Mouse (Mus musculus) thymus, adult 2 months (tissue): ENCODE measurements around the gene Fam227b. TPM values are rescaled to one million over a fixed set of nuclear protein-coding genes. Genes with fewer than 3 reads are reported as not detected.
A peak's percentile ranks its signal among the peaks of the same experiment; 100 is the strongest.

ENCODE experiments used
- DNase-seq: peaks from one replicate; pipeline ENCODE4 v3.0.0; 2021
- H3K27ac ChIP-seq: fragments of 200-500 bp; 2 replicates; pipeline ENCODE4 v1.5.1; 2012; ENCODE audit warnings: low read length, control low read depth; ENCODE audit not compliant: control insufficient read depth, insufficient read depth
- H3K27me3 ChIP-seq: fragments of 200-500 bp; 2 replicates; pipeline ENCODE4 v1.6.1; 2012; ENCODE audit warnings: mild to moderate bottlenecking, low read length, moderate library complexity, mixed read lengths; ENCODE audit not compliant: control insufficient read depth, insufficient read depth
- H3K36me3 ChIP-seq: fragments of 200-500 bp; 2 replicates; pipeline ENCODE4 v1.6.1; 2012; ENCODE audit warnings: mild to moderate bottlenecking, low read length, moderate library complexity; ENCODE audit not compliant: control insufficient read depth, insufficient read depth
- H3K4me1 ChIP-seq: fragments of 200-500 bp; replicated peaks from 2 replicates; pipeline ENCODE4 v1.6.1; 2012; ENCODE audit warnings: low read length; ENCODE audit not compliant: control insufficient read depth, insufficient read depth
- H3K4me3 ChIP-seq: fragments of 200-500 bp; 2 replicates; pipeline ENCODE4 v1.5.1; 2012; ENCODE audit warnings: mild to moderate bottlenecking, low read length, control low read depth, moderate library complexity; ENCODE audit not compliant: control insufficient read depth, insufficient read depth
- CTCF ChIP-seq: fragments of 200-500 bp; IDR thresholded peaks from 2 replicates; pipeline ENCODE4 v1.5.1; 2012; ENCODE audit warnings: mild to moderate bottlenecking, control low read depth, low read length, moderate library complexity, borderline replicate concordance; ENCODE audit not compliant: control insufficient read depth, poor library complexity, insufficient read depth; ENCODE audit errors: extremely low read depth
- POLR2A ChIP-seq: fragments of 200-500 bp; IDR thresholded peaks from 2 replicates; pipeline ENCODE4 v1.6.1; 2012; ENCODE audit warnings: mild to moderate bottlenecking, low read length, control low read depth, moderate library complexity; ENCODE audit not compliant: control insufficient read depth, poor library complexity, insufficient read depth; ENCODE audit errors: extremely low read depth
- WGBS: fragments of 180-500 bp; shearing (Covaris S2); methylation state at CpG from one replicate; pipeline ENCODE4 v1.1.7; 2018; 5-methylcytosine and 5-hydroxymethylcytosine counted together
- polyA plus RNA-seq: library from polyadenylated mRNA; depleted of rRNA; stranded (reverse); fragments of >200 nt; gene quantifications from 2 replicates; pipeline ENCODE4 v1.2.3, GENCODE M21; 2012

Gene Fam227b
- polyA plus RNA-seq, 1 experiment = not detected

DNA sequence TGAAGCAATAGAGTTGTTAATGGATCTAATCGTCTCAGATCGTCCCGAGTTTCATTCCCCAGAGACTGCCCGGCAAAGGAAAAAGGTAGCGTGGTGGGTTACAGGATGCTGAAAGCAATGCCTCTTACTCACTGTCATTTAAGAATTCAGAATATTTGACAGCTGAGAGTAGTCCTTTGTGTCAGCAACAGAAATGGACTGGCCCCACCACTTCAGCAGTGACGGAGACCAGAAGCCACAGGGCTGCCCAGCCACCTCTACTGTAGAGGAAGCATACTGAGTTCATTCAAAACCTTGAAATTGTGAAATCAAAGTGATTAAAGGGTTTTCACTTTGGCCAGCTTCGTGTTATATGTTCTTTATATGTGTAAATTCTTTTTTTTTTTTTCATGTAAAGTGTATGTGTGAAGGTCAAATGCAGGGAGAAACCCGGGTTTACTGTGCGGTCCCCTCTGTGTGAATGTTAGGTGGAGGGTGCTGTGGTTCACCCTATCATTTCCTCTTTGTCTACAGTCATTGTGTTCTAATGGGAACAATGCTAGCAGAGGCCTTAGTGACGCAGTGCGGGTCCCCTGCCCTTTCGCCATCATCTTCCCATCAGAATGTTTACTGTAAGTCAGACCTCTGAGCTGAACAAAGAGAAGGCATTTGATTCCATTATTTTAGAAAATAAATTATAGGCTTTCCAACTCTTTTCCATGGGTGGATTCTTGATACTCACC is 136.7 kb downstream of the Fam227b start:
- no peak overlapping the region for H3K27ac ChIP-seq
- no peak for DNase-seq
- WGBS = 61% methylated on average over 12 of the region's 12 CpGs
- TF ChIP-seq CTCF = no peak
- TF ChIP-seq POLR2A = no peak
- no peak overlapping the region for H3K4me3 ChIP-seq
- H3K36me3 ChIP-seq = no peaks in the 10 kb centered on the region
- H3K27me3 ChIP-seq = no peaks in the 10 kb centered on the region
- no peaks in the 10 kb centered on the region for H3K4me1 ChIP-seq

DNA sequence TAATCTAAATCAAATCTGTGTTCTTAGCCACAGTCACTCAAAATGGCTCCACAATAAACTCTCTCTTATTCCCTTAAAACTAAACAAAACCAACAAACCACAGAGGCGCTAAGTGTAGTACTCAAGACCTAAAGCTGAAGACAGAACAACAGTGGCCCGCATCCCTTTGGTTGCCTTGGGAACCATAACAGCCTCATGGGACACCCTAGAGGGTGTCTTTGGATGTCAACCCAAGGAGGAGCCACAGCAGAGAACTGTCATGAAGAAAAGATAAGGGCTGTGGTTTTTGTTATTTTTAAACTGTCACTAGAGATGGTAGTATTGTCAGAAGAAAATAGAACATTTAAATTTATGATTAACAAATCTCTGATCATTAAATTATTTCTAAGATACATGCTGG is 145.1 kb downstream of the Fam227b start:
- no peak for DNase-seq
- Histone ChIP-seq H3K4me1 (no peaks in the 10 kb centered on the region), H3K27me3 (no peaks in the 10 kb centered on the region), H3K4me3 (no peak overlapping the region), H3K27ac (no peak overlapping the region), H3K36me3 (no peaks in the 10 kb centered on the region)
- TF ChIP-seq CTCF (no peak), POLR2A (no peak)
- WGBS = 70% methylated on average over 2 of the region's 2 CpGs

DNA sequence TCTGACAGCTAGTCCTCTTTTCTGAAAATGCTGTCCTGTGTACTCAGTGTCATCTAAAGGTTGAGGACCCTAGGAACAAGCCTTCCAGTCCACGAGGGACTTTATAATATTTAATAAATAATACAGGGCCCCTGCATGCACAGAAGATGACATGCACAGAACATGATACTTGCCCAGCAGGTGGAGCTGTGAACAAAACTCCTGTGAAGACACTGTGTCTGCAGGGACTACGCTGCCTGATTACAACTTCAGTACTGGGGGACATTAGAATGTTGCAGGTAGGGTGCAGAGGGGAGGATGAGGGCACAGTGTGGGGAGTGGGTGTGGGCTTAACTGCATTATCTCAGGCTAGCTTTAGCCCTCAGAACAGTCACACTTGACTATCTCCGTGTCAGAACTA is 145.7 kb downstream of the Fam227b start:
- TF ChIP-seq POLR2A (no peak), CTCF (no peak)
- DNase-seq = peak; percentile 43
- Histone ChIP-seq H3K27me3 (no peaks in the 10 kb centered on the region), H3K36me3 (no peaks in the 10 kb centered on the region), H3K4me3 (no peak overlapping the region), H3K27ac (no peak overlapping the region), H3K4me1 (no peaks in the 10 kb centered on the region)
- 54% methylated on average over 3 of the region's 3 CpGs for WGBS

DNA sequence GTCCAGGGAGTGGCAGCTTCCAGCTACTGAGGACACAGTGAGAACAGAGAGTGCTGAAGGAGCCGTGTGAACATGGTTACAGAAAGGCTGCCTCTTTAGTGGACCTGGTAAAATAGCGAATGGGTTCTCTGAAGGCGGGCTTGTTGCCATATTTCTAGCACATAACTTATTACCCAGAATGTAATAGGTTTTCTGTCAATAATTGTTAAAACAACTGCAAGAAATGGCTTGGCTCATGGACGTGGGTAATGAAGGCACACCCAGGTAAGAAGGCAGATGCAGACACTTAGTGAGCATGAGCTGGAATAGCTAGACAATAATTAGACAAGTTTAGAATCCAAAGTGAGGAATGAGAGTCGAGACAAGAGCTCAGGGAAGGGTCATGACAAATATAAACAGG is 149.5 kb downstream of the Fam227b start:
- H3K27me3 ChIP-seq = no peaks in the 10 kb centered on the region
- TF ChIP-seq POLR2A = no peak
- TF ChIP-seq CTCF = no peak
- H3K36me3 ChIP-seq = no peaks in the 10 kb centered on the region
- H3K27ac ChIP-seq = no peak overlapping the region
- 87% methylated on average over 5 of the region's 5 CpGs for WGBS
- no peak for DNase-seq
- no peaks in the 10 kb centered on the region for H3K4me1 ChIP-seq
- H3K4me3 ChIP-seq = no peak overlapping the region

GRCm38 (mm10) chr2:125975808-125976345 is 175.9 kb downstream of the Fam227b start:
- TF ChIP-seq CTCF (no peak), POLR2A (no peak)
- no peaks in the 10 kb centered on the region for H3K36me3 ChIP-seq
- no peaks in the 10 kb centered on the region for H3K27me3 ChIP-seq
- DNase-seq = no peak
- H3K4me3 ChIP-seq = no peak overlapping the region
- no peaks in the 10 kb centered on the region for H3K4me1 ChIP-seq
- 90% methylated on average over 5 of the region's 5 CpGs for WGBS
- H3K27ac ChIP-seq = no peak overlapping the region

DNA sequence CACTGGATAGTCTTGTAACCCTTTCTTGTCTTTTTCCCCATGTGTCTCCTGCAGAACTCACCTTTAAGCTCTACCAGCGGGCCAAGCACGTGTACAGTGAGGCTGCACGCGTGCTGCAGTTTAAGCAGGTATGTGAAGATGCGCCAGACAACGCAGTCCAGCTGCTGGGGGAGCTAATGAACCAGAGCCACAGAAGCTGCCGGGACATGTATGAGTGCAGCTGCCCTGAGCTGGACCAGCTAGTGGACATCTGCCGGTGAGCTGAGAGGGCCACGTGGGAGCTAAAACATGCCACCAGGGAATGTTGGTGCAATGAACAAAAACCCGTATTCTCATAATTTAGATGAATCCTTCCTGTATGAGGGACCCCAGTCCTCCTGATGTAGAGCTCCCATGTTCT is 176.6 kb downstream of the Fam227b start:
- 97% methylated on average over 10 of the region's 10 CpGs for WGBS
- Histone ChIP-seq H3K27me3 (no peaks in the 10 kb centered on the region), H3K27ac (no peak overlapping the region), H3K36me3 (no peaks in the 10 kb centered on the region), H3K4me3 (no peak overlapping the region), H3K4me1 (no peaks in the 10 kb centered on the region)
- no peak for DNase-seq
- no peak for TF ChIP-seq POLR2A
- TF ChIP-seq CTCF = no peak
